Mouse (Mus musculus) megakaryocyte, embryonic 14.5 days (primary cell): Measurements from ENCODE around the gene Cldn7. TPM values are rescaled to one million over a fixed set of nuclear protein-coding genes. Genes with fewer than 3 reads are reported as not detected.

Experiments used
- H3K27me3 ChIP-seq: replicated peaks from 2 replicates; pipeline ENCODE3; 2012; ENCODE audit warnings: inconsistent platforms
- H3K36me3 ChIP-seq: replicated peaks from 2 replicates; pipeline ENCODE3; 2012; ENCODE audit warnings: low read length, inconsistent platforms, mixed read lengths
- H3K4me1 ChIP-seq: 2 replicates; pipeline ENCODE4 v1.6.1; 2012; ENCODE audit warnings: inconsistent platforms
- H3K4me3 ChIP-seq: replicated peaks from 2 replicates; pipeline ENCODE3; 2012; ENCODE audit warnings: moderate library complexity, mild to moderate bottlenecking, inconsistent platforms
- H3K9me3 ChIP-seq: 2 replicates; pipeline ENCODE4 v1.6.1; 2012; ENCODE audit warnings: inconsistent platforms
- FLI1 ChIP-seq: IDR thresholded peaks from 2 replicates; pipeline ENCODE4 v1.6.1; 2012; ENCODE audit warnings: low read length, inconsistent platforms, mixed read lengths
- GATA1 ChIP-seq: IDR thresholded peaks from 3 replicates; pipeline ENCODE4 v1.6.1; 2012; ENCODE audit warnings: mixed read lengths, low read length, inconsistent platforms, borderline replicate concordance
- polyA plus RNA-seq: library from polyadenylated mRNA; stranded (reverse); fragments of >175 nt; gene quantifications from 2 replicates; pipeline ENCODE4 v1.2.3, GENCODE M21; 2012; ENCODE audit warnings: low replicate concordance; ENCODE audit not compliant: insufficient read depth

Cldn7 gene
- polyA plus RNA-seq, 1 experiment, result not detected

DNA sequence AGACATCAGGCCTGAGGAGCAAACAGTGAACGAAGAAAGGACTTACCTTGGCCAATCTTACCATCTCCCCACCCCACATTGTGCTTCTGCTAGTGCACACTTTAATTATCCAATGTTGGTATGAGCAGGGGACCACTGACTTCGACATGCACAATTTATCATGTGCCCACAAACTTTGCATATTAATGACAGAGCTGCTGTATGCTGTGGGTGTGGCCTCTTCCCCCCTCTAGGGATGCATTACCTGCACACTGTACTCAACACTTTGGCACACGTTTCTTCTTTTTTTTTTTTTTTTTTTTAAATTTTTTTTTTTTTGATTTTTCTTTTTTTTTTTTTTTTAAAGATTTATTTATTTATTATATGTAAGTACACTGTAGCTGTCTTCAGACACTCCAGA, 6.2 kb downstream of the Cldn7 start:
- Histone ChIP-seq H3K27me3 (peaks cover 16% of the 10 kb centered on the region), H3K36me3 (peaks cover 81% of the 10 kb centered on the region), H3K4me1 (peaks cover 17% of the 10 kb centered on the region), H3K4me3 (no peak overlapping the region), H3K9me3 (no peaks in the 10 kb centered on the region)
- TF ChIP-seq GATA1, result no peak

DNA sequence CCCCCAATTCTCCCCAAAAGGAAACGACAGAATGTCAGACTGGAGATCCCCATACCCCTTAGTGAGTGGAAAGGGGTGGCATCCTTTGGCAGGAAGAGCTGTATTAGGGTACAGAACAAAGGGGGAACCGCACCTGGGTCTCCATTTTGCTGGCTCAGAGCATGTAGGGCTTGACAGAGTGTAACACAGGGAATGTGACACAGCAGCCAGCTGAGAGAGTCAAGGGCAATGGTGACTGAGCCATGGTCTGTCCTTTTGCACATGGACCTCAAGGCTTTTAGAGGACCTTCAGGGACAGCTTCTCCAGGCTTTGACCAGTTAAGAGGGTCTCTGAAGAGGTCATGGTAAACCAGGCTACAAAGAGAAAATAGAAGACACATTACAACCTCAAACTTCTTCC, 10.3 kb downstream of the Cldn7 start:
- no peaks in the 10 kb centered on the region for H3K9me3 ChIP-seq
- H3K4me1 ChIP-seq, result peaks cover 17% of the 10 kb centered on the region
- H3K4me3 ChIP-seq, result no peak overlapping the region
- peaks cover 86% of the 10 kb centered on the region for H3K36me3 ChIP-seq
- no peaks in the 10 kb centered on the region for H3K27me3 ChIP-seq
- TF ChIP-seq GATA1, result no peak

DNA sequence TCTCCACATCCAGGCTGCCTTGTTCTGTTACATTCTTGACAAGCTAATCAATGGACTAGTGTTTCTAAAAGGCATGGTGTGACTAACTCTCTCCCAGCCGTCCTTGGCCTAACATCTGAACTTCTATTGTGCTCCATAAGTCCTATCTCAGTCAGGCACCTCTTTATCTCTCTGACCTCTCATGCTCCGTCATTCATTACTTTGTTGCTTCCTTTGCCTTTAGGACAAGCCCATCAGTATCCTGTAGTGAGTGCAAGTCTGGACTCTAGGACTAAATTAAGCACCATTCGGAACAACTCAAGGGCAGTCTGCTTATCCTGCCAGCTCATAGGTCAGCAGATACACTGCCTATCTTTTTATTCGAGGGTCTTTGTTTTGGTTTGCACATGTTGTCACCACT, 11.7 kb downstream of the Cldn7 start:
- Histone ChIP-seq H3K4me1 (peaks cover 17% of the 10 kb centered on the region), H3K27me3 (no peaks in the 10 kb centered on the region), H3K36me3 (peaks cover 75% of the 10 kb centered on the region), H3K4me3 (no peak overlapping the region), H3K9me3 (no peaks in the 10 kb centered on the region)
- no peak for TF ChIP-seq GATA1
- TF ChIP-seq FLI1, result no peak

GRCm38 (mm10) chr11:69979827-69980195, 15.2 kb downstream of the Cldn7 start:
- Histone ChIP-seq H3K36me3 (peaks cover 59% of the 10 kb centered on the region), H3K27me3 (no peaks in the 10 kb centered on the region), H3K4me1 (peaks cover 40% of the 10 kb centered on the region), H3K9me3 (no peaks in the 10 kb centered on the region), H3K4me3 (peak overlapping the region; percentile 95)
- no peak for TF ChIP-seq FLI1
- no peak for TF ChIP-seq GATA1

GRCm38 (mm10) chr11:69980196-69981140, 15.9 kb downstream of the Cldn7 start:
- Histone ChIP-seq H3K36me3 (peaks cover 59% of the 10 kb centered on the region), H3K4me3 (peak overlapping the region; percentile 95), H3K9me3 (no peaks in the 10 kb centered on the region), H3K27me3 (no peaks in the 10 kb centered on the region), H3K4me1 (peaks cover 44% of the 10 kb centered on the region)
- TF ChIP-seq GATA1 (no peak), FLI1 (peak; percentile 90; the same call in 1 of the 2 replicates)

DNA sequence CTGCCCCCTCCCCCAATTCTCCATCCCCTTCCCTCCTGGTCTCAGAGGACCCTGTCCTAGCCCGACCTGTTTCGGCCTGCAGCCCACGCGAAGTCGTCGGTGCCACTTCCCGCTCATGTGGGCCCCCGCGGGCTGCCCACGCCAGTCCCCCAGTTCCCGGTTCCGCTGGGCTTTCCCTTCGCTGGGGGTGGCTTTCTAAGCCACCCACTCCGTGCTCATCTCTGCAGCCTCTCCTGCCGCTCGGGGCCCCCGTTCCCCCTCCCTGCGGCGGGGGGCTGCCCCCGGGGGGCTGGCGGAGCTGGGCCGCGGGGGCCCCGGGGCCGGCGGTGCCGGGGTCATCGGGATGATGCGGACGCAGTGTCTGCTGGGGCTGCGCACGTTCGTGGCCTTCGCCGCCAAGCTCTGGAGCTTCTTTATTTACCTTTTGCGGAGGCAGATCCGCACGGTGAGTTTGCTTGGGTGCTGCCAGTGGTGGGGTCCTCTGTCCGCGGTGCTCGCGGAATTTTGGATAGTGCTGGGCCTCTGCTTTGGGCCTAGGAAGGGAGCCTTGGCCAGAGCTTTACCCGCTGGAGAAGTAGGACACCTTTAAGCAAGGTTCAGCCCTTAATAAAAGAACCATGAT, 16.7 kb downstream of the Cldn7 start, which contains the start of gene Ctdnep1:
Gene Ctdnep1 (plus strand): TSS at position 16 of the 622 bp plus-strand sequence.
- H3K9me3 ChIP-seq, result no peaks in the 10 kb centered on the region
- H3K36me3 ChIP-seq, result peaks cover 57% of the 10 kb centered on the region
- peaks cover 44% of the 10 kb centered on the region for H3K4me1 ChIP-seq
- H3K4me3 ChIP-seq, result peak within 1 kb of the TSS; percentile 95
- no peaks in the 10 kb centered on the region for H3K27me3 ChIP-seq
- TF ChIP-seq FLI1 (no peak), GATA1 (no peak)

DNA sequence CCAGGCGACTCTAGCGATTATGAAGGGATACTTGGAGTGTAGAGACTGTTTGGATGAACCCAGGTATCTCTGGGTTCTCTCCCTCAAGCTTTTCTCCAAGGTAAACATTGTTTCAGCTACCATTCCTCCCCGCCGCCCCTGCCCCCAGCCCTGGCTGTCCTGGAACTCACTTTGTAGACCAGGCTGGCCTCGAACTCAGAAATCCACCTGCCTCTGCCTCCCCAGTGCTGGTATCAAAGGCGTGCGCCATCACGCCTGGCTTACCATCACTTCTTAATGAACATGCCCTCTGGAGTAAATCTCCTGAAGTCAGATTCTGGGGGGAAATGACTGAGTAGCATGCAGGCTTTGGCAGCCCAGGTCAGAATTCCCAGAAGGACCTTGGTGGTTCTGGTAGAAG, 17.6 kb downstream of the Cldn7 start, which contains the start of gene Elp5:
Gene Elp5 (minus strand): TSS at position 293 of the 400 bp plus-strand sequence.
- Histone ChIP-seq H3K9me3 (no peaks in the 10 kb centered on the region), H3K36me3 (peaks cover 58% of the 10 kb centered on the region), H3K4me1 (peaks cover 44% of the 10 kb centered on the region), H3K4me3 (peak within 1 kb of the TSS; percentile 95), H3K27me3 (no peaks in the 10 kb centered on the region)
- TF ChIP-seq GATA1 (no peak), FLI1 (no peak)

DNA sequence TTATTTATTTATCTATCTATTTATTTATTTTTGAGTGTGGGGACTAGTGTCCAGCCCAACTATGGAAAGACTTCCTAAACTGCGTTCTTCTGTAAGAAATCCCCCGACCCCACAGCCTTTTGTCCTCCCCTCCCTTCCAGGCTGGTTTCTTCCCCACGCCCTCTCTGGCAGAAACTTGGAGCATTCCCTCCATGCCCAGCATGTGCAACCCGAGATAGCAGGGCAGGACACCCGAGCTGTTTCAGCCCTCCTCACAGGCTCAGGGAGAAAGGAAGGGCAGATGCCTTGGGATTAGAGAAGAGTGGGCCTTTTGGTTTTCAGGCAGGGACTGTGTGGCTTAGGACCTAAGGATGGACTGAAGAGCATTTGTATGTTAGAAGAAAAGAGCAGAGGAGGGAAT, 18.3 kb downstream of the Cldn7 start:
- TF ChIP-seq FLI1 (no peak), GATA1 (no peak)
- H3K4me1 ChIP-seq, result peaks cover 45% of the 10 kb centered on the region
- no peaks in the 10 kb centered on the region for H3K27me3 ChIP-seq
- H3K36me3 ChIP-seq, result peaks cover 59% of the 10 kb centered on the region
- H3K4me3 ChIP-seq, result peak overlapping the region; percentile 95
- H3K9me3 ChIP-seq, result no peaks in the 10 kb centered on the region

DNA sequence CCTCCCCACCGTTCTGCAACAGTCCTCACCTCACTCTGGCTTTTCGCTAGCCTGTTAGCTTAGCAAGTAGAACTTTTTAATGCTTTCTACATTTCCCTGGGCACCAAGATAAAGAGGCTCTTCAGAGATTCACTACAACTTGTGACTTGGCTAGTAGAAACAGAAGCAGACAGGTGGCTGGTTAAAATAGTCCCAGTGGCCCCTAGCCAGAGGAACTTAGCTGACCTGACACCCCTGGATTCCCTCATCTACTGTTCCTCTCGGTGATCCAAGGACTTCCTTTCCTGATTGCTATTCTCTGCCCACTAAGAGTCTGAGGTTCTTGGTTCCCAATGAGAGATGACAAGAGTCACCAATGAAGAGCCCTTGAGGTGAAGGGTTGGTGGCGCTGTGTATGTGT, 18.8 kb downstream of the Cldn7 start:
- TF ChIP-seq FLI1 (no peak), GATA1 (no peak)
- Histone ChIP-seq H3K4me3 (peak overlapping the region; percentile 79), H3K27me3 (no peaks in the 10 kb centered on the region), H3K36me3 (peaks cover 60% of the 10 kb centered on the region), H3K9me3 (no peaks in the 10 kb centered on the region), H3K4me1 (peaks cover 49% of the 10 kb centered on the region)

- no peaks in the 10 kb centered on the region for H3K27me3 ChIP-seq
- H3K4me3 ChIP-seq, result no peak overlapping the region
- TF ChIP-seq GATA1, result no peak
- no peak for TF ChIP-seq FLI1
- peaks cover 64% of the 10 kb centered on the region for H3K36me3 ChIP-seq
- peaks cover 41% of the 10 kb centered on the region for H3K4me1 ChIP-seq
- H3K9me3 ChIP-seq, result no peaks in the 10 kb centered on the region
These were observed 19.9 kb downstream of the Cldn7 start for GRCm38 (mm10) chr11:69984431-69984830.
